Mouse (Mus musculus): ENCODE results near the gene Kctd21. TPM values are rescaled to one million over a fixed set of nuclear protein-coding genes. Genes with fewer than 3 reads are reported as not detected.

The Kctd21 gene
- polyA plus RNA-seq, 1 experiment from 2014 or later = 14.3 TPM

- H3K4me3 ChIP-seq (ENCODE audit: inconsistent target) = no peak overlapping the region
- H3K27ac ChIP-seq = no peak overlapping the region
- WGBS (ENCODE audit: missing documents) = 87% methylated on average over 6 of the region's 6 CpGs
- H3K36me3 ChIP-seq (ENCODE audit: inconsistent target) = no peaks in the 10 kb centered on the region
- peaks cover 43% of the 10 kb centered on the region for H3K79me2 ChIP-seq (ENCODE audit: inconsistent target)
Measured at GRCm38 (mm10) chr7:97398943-97399342, 66.8 kb downstream of the Kctd21 start.

Other genes with a start within 250 kb of the Kctd21 start
- gene Usp35, start 307 bp upstream of the Kctd21 start, polyA plus RNA-seq (2018) = 1.4 to 13.9 TPM (median 2.4 TPM) in 3 replicates
- 16.0 to 32.2 TPM (median 30.1 TPM) in 3 replicates for gene Alg8, start 39.3 kb downstream of the Kctd21 start, polyA plus RNA-seq (2018)
- 165 to 251 TPM (median 199 TPM) in 3 replicates for gene Ndufc2, start 67.7 kb downstream of the Kctd21 start, polyA plus RNA-seq (2018)
- gene Thrsp, start 85.4 kb downstream of the Kctd21 start, polyA plus RNA-seq (2018) = not detected in 3 replicates
- gene Kctd14, start 119.0 kb downstream of the Kctd21 start, polyA plus RNA-seq (2018) = 0.07 to 0.19 TPM (median 0.14 TPM) in 3 replicates
- 23.9 to 34.4 TPM (median 27.0 TPM) in 3 replicates for gene Ints4, start 148.6 kb downstream of the Kctd21 start, polyA plus RNA-seq (2018)
- 15.2 to 16.5 TPM (median 15.5 TPM) in 3 replicates for gene Aamdc, start 247.2 kb downstream of the Kctd21 start, polyA plus RNA-seq (2018)
- gene Rsf1, start 247.6 kb downstream of the Kctd21 start, polyA plus RNA-seq (2018) = 16.4 to 28.2 TPM (median 16.9 TPM) in 3 replicates